Mouse (Mus musculus) erythroblast, embryonic 14.5 days (primary cell): Measurements from ENCODE around the gene Fam107b.

Source experiments
- GATA1 ChIP-seq: IDR thresholded peaks from 2 replicates; pipeline ENCODE4 v1.6.1; 2012; ENCODE audit warnings: low read length, inconsistent platforms, mixed read lengths
- TAL1 ChIP-seq: IDR thresholded peaks from 3 replicates; pipeline ENCODE4 v1.6.1; 2012; ENCODE audit warnings: low read length, inconsistent platforms, mixed read lengths

GRCm38 (mm10) chr2:3739351-3739961, 169.2 kb downstream of the Fam107b start:
- no peak for TF ChIP-seq GATA1
- no peak for TF ChIP-seq TAL1
